Mouse (Mus musculus) neural tube, embryonic 14.5 days (tissue): Measurements from ENCODE around the gene Speer4f2. TPM values are rescaled to one million over a fixed set of nuclear protein-coding genes. Genes with fewer than 3 reads are reported as not detected.

Source experiments
- polyA plus RNA-seq: library from polyadenylated mRNA; unstranded; fragments of >200 nt; fragmentation: Nextera tagmentation; extraction: Ambion mirVana; gene quantifications from 2 replicates; pipeline ENCODE4 v1.2.1, GENCODE M21; 2014

Speer4f2 gene
- polyA plus RNA-seq, 1 experiment from 2014 or later = not detected

Other genes with a start within 250 kb of the Speer4f2 start
- not detected in 2 replicates for gene Speer4f1, start 102.9 kb downstream of the Speer4f2 start, polyA plus RNA-seq
- gene Sema3c, start 201.1 kb downstream of the Speer4f2 start, polyA plus RNA-seq = 37.5 and 45.4 TPM in 2 replicates